Mouse (Mus musculus) subcutaneous adipose tissue, adult 2 months (tissue): Measurements from ENCODE around the gene Gk2. TPM values are rescaled to one million over a fixed set of nuclear protein-coding genes. Genes with fewer than 3 reads are reported as not detected.

Experiments
- polyA plus RNA-seq: library from polyadenylated mRNA; depleted of rRNA; stranded (reverse); fragments of >200 nt; gene quantifications from 2 replicates; pipeline ENCODE4 v1.2.3, GENCODE M21; 2012; ENCODE audit warnings: low replicate concordance; rRNA removed

The Gk2 gene
- polyA plus RNA-seq: not detected in 2 replicates

DNA sequence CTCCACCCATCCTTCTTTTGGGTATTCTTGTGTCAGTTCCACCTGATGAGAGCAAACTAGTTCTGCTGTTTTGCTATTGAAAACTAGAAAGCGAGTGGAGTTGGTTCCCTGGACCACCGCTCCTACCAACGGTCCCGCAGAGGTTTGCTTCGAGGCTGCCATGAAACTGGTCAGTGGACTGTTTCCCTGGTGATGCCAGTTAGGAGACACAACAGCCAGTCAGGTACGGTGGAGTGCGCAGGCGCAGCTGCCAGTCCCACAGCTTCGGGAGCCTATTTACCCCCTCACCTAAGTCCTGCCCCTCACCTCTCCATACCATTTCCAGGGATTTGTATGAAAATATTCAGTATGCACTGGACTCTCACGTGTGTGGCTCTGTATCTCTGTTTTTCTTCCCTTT, at the start of gene Gk2:
Gk2 (minus strand) TSS at position 206 of the 400 bp plus-strand sequence.

Other genes starting within 250 kb of the Gk2 start
- not detected in 2 replicates for gene Naa11, start 64.6 kb downstream of the Gk2 start, polyA plus RNA-seq